Mouse (Mus musculus) splenic B cell, adult 2 months (primary cell): ENCODE data around the gene Traf1.
A peak's percentile ranks its signal among the peaks of the same experiment; 100 is the strongest.

Source experiments
- DNase-seq: peaks from one replicate; pipeline ENCODE4 v3.0.0-alpha.2; 2011; ENCODE audit warnings: low read depth, low spot score
- H3K27me3 ChIP-seq: 2 replicates; pipeline ENCODE4 v1.6.1; 2012; ENCODE audit warnings: mild to moderate bottlenecking, low read length, moderate library complexity, mixed read lengths; ENCODE audit not compliant: control insufficient read depth, poor library complexity, insufficient read depth, severe bottlenecking
- H3K36me3 ChIP-seq: 2 replicates; pipeline ENCODE4 v1.6.1; 2012; ENCODE audit warnings: mild to moderate bottlenecking, low read length, moderate library complexity, mixed read lengths; ENCODE audit not compliant: control insufficient read depth, poor library complexity, insufficient read depth, severe bottlenecking

Gene Traf1

GRCm38 (mm10) chr2:34941061-34941675, 20.4 kb downstream of the Traf1 start:
- Histone ChIP-seq H3K27me3 (no peaks in the 10 kb centered on the region), H3K36me3 (no peaks in the 10 kb centered on the region)
- DNase-seq = peak; percentile 80

- Histone ChIP-seq H3K36me3 (no peaks in the 10 kb centered on the region), H3K27me3 (no peaks in the 10 kb centered on the region)
- no peak for DNase-seq
Measured at GRCm38 (mm10) chr2:34940246-34940645, 21.3 kb downstream of the Traf1 start.

DNA sequence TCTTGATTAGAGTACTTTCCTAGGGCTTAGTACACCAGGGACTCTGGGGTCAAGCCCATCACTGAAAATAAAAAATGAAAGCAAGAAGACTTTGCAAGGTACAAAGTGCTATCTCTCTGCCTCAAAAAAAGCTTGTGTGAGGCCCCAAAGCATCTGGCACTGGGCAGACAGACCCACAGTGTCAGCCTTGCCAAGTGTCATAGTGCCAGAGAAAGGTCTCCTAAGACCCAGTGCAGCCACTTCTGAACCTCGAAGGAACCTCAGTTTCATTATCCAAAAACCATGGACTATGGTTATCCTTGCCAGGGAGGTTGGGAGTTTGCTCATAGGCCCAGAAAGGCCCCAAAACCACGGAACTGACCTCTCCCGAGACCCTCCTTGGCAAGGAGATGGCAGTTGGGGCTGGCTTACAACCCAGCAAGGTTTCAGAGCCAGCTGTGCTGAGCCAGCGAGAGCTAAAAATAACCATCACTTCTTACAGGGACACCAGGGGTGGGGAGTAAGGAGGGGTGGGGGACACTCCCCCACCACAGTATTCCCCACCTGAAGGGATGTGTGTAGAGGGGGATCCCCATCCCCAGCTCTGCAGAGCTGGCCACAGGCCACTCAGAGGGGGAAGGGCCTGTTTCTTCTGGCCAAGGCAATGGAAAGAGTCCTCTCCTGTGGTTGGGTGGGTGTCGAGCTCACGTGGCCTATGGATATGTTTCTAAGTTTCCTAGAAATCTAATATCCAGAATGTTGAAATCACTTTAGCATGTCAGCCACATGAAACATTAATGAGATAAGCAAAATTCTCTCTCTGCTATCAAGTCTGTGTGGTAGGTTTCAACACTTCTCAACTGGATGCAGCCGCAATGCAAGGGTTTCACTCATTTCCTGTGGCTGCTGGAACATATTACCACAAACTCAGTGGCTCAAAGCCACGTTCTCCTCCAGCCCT, 23.0 kb downstream of the Traf1 start:
- DNase-seq = peak; percentile 34
- Histone ChIP-seq H3K36me3 (no peaks in the 10 kb centered on the region), H3K27me3 (no peaks in the 10 kb centered on the region)

- no peaks in the 10 kb centered on the region for H3K27me3 ChIP-seq
- no peaks in the 10 kb centered on the region for H3K36me3 ChIP-seq
- DNase-seq = no peak
Measured at GRCm38 (mm10) chr2:34937460-34937859, 24.1 kb downstream of the Traf1 start.

DNA sequence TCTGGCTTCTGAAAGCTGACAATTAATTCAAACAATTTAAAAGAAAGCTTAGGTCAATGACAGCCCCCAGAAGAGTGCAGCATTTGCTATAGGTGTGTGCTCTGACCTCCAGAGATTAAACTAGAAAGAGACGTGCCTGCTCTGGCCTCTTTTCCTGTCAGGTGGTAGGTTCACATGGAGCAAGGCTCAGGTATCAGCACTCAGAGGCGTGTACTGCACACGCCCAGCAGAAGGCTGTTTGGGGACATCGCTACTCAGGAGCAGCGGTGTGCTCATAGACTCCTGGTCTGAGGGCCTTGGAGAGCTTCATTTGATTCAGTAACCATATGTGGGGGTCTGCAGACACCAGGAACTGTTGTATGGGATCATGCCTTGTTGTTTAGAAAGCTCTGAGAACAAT, 34.3 kb downstream of the Traf1 start:
- no peak for DNase-seq

DNA sequence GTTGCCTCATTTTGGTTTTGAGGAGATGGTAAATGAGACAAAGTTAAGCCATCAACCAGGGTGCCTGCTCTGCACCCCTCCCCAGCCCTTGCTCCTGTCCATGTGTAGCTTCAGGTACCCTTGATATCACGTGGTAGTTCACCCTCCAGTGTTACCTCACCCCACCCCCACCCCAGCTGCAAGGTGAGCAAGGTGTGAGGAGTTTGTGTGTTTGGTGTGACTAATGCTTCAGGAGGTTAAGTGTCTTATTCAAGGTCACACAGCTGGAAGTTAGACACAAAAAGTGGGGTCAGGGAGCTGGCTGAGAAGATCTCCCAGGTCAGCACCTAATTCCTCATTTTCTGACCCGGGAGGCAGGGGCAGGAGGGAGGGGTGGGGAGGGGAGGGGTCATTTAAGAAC, 38.8 kb downstream of the Traf1 start:
- no peak for DNase-seq
- Histone ChIP-seq H3K27me3 (no peaks in the 10 kb centered on the region), H3K36me3 (no peaks in the 10 kb centered on the region)

More for the DNA sequence above, 34.3 kb downstream of the Traf1 start:
- Histone ChIP-seq H3K27me3 (no peaks in the 10 kb centered on the region), H3K36me3 (no peaks in the 10 kb centered on the region)

- Histone ChIP-seq H3K27me3 (no peaks in the 10 kb centered on the region), H3K36me3 (no peaks in the 10 kb centered on the region)
- DNase-seq = peak; percentile 39
Measured at GRCm38 (mm10) chr2:34920144-34920543, 41.4 kb downstream of the Traf1 start.

DNA sequence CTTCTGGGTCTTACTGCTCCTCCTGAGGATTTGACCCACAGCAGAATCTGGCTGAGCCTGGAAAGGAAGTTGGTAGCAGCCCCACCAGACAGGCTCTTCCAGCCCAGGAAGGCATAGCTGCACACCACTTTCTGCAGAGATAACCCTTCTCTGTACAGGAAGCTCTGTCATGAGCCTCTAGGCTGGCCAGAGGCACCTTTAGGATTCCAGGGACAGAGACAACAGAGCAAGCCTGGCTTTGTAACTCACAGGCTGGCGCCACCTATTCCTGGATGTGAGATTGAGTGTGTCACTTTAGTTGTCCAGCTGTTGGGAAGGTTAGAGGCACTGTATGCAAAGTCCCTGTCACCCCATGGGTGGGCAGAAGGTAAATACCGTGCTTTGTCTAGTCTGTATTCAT, 46.5 kb downstream of the Traf1 start:
- Histone ChIP-seq H3K27me3 (no peaks in the 10 kb centered on the region), H3K36me3 (no peaks in the 10 kb centered on the region)
- no peak for DNase-seq

DNA sequence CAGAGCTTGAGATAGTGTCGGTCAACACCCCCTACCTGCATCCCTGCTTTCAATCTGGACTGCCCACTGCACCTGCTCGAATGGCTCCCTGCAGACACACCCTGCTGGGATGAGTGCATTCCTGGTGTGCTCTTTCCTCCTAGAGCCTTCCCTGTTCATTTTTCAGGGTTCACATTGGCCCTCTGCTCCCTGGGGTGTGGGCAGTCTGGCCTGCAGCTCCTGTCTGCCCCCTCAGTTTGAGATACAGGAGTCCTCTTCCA, 46.8 kb downstream of the Traf1 start:
- H3K36me3 ChIP-seq = no peaks in the 10 kb centered on the region
- no peaks in the 10 kb centered on the region for H3K27me3 ChIP-seq
- no peak for DNase-seq

DNA sequence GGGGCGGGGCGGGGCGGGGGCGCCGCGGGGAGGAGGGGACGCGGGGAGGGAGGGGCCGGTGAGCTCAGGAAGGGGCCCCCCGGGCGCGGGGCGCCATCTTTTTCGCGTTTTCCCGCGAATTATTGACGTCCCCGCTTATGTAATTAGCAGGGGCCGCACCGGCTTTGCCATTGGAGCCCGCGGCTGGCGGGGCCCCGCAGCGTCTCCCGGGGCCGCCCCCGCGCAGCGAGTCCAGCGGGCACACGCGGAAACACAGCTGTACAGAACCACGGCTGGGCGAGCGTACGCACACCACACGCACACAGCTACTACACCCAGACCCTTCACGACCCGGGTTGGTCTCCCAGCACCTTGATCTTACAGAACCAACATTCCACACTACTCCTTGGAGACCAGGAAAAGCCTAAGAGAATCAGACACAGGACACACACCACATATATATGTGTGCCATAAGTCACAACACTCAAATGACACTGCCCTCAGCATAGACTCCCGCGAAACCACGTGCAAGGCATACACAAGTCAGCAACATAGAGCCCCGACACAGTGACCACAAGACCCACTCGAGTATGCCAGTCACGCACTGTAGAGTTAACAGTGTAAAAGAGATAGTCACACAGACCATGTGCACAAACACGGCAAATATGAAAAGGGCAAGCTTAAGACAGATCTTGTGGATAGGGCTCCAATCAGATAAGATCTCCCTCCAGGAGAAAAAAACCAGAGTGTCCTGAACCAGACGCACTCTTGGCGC, 47.3 kb downstream of the Traf1 start:
- DNase-seq = peak; percentile 75
- H3K27me3 ChIP-seq = no peaks in the 10 kb centered on the region
- no peaks in the 10 kb centered on the region for H3K36me3 ChIP-seq

DNA sequence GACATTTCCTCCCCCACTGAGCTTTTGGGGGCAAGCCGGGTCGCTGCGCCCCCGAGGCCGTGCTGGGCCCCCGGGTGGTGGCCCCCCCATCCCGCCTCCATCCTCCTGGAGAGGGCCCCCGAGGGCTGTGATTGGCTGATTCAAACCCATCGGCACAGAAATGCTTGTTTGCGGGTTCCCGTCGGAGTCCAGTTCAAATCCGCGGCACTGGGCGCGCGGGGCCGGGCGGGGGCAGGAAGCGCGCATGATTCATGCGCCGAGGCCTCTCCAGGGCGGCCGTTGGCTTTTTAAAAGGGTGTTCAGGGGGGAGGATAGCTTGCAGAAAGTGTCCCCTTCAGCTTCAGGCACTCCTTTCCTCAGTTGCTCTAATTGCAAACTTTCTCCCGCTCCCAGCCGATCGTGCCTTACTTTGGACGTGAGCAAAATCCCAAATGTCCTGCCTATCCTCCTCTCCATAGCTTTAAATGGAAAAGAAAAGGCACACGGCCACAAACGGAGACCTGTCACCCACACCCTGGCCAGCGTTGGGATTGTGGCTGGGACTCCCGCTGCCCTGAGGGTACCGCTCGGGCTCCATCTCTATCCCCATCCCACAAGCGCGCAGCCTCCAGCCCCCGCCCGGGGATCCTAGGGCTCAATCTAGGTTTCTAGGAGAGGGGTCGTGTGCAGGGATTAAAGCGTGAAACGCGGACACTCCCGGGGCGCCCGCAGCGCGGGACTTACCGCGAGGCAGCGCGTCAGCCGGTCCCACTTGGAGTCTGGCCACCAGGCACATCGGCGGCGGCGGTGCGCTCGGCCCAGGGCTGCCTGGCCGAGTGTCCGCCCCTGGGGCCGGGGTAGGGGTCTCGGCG, 48.1 kb downstream of the Traf1 start, which contains the start of gene Phf19:
Gene Phf19, minus strand, starts transcription at position 809 of the 851 bp plus-strand sequence.
- DNase-seq = peak; percentile 64
- no peaks in the 10 kb centered on the region for H3K27me3 ChIP-seq
- H3K36me3 ChIP-seq = no peaks in the 10 kb centered on the region

- Histone ChIP-seq H3K27me3 (no peaks in the 10 kb centered on the region), H3K36me3 (no peaks in the 10 kb centered on the region)
- no peak for DNase-seq
Measured at GRCm38 (mm10) chr2:34912613-34913012, 49.0 kb downstream of the Traf1 start.

- Histone ChIP-seq H3K36me3 (no peaks in the 10 kb centered on the region), H3K27me3 (no peaks in the 10 kb centered on the region)
- DNase-seq = no peak
Measured at GRCm38 (mm10) chr2:34911871-34912270, 49.7 kb downstream of the Traf1 start.

- H3K36me3 ChIP-seq = no peaks in the 10 kb centered on the region
- no peak for DNase-seq
Measured at GRCm38 (mm10) chr2:34909719-34910118, 51.9 kb downstream of the Traf1 start.

More at GRCm38 (mm10) chr2:34909719-34910118, 51.9 kb downstream of the Traf1 start:
- no peaks in the 10 kb centered on the region for H3K27me3 ChIP-seq
